Mouse (Mus musculus): ENCODE data around the gene Timp2.

- TF ChIP-seq CTCF (conservative IDR thresholded peaks at IDR 0.05; ENCODE audit: insufficient read depth, insufficient read length, low read depth, low read length) (no peak), POLR2A (IDR thresholded peaks at IDR 0.05; ENCODE audit: low read depth, low read length) (no peak)
Observed at GRCm38 (mm10) chr11:118266044-118266665, 89.4 kb downstream of the Timp2 start.
